Mouse (Mus musculus) lung, postnatal 10 days (tissue): ENCODE data around the gene Adgra1.

Experiments
- DNase-seq: peaks from one replicate; pipeline ENCODE4 v3.0.0; 2021

The Adgra1 gene

DNA sequence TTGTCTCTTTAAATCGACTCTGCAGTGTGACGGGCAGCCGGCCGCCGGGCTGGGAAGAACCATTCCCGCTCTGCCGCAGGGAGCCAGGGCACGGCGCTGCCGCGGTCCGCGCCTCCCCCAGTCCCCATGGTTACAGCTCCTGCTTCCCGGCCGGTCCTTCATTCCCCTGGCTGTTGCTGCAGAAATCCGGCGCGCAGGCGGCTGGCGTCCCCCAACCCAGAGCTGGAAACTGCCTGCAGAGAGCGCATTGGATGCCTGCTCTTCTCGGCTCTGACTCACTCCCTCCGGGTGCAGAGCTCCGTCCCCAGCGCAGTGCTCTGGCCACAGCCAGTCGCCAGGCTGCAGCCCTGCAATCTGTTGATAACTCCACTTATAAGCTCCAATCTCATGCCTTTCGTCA lies at the start of gene Adgra1:
Gene Adgra1, plus strand, starts transcription at position 139 of the 400 bp plus-strand sequence.
- peak; percentile 51 for DNase-seq

DNA sequence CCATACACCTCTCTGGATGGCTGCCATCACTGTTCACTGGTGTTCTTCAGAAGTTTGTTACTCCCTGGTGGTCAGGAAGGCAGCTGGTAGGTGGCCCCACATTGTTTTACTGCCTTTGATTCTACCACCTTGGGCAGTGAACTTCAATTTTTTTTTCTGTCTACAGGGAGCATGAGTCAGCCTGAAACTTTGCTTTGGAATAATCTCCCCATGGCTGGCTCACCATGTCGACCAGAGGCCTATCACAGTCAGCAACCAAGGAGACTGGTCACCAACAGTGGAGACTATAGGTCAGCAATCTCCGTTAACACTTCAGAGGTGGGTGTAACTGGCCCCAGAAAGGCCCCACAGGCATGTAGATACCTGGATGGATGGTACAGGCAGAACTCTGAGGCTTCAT lies 46.6 kb upstream of the Adgra1 start:
- no peak for DNase-seq

DNA sequence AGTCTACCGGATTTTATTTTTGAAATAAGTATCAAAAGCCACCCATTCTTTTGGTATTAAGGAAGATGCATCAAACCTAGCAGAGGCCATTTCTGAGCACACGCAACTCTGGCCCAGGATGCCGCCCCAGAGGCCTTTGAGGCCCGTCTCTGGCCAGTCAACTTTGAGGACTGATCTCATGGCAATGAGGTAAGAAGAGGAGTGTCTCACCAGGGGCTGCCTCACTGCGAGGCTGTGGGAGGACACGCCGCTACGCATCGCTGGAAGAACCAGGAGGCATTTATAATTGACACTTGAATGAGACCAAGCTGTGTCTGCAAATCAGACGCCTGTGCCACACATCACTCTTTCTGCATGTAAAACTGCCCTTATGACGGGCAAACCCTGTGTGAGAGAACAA lies 45.0 kb upstream of the Adgra1 start:
- no peak for DNase-seq

DNA sequence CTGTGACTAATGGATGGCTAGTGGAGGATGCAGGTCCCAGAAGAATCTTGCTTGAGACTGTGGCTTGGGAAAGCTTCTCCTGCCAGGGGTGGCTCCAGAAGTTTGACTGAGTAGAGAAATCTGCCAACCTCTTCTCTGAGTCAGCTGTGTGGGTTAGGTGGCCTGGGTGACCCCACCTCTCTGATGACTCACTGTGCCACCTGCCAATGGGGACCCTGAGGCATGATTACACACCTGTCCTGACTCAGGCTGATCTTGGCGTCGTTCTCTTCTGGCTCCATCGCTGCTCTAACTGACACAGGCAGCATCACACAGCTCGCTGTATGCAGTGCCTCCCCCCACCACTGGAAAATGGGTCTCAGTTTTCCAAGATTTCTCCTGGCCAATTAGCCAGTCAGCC lies 44.3 kb upstream of the Adgra1 start:
- DNase-seq, result no peak

DNA sequence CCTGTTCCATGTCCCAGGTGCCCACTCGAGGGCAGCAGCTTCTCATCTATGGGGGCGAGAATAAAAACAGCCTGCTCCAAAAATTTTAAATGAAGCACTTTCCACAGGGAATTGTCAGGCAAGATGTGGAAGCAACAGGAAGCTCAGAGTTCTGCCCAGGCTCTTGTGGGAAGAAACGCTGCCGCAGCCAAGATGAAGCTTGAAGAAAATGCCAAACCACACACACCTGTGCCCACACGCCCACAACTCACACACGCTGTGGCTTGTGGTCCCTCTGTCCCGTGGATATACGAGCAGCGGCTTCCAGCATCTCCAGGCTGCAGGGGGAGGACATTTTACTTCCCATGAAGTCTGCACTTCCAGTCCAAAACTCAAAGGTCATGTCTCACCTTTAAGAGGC lies 42.4 kb upstream of the Adgra1 start:
- DNase-seq, result no peak

DNA sequence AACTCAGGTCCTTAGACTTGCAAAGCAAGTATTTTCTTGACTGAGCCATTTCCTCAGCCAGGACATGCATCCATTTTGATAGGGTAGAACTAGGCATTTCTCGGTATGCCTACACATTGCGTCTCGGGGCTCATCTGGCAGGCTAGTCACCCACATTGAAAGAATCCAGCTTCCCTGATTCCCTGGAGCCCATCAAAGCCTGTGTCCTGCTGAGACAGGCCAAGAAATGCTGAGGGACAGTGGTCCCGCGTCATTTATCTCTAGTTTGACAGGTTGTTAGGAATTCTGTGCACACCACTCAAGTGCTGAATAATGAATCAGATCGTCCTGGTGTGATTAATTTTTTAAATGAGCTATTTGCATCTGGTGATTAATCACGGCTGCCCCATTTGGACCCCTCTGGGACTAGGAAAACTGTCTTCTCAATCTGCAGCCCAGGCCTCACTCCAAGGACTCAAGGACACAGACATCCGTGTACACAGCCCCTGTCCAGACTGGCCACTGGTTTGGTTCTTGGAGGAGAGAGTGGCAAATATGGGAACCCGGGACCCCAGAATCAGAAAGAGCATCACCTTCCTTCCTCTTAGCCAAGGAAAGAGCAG lies 38.9 kb upstream of the Adgra1 start:
- no peak for DNase-seq

DNA sequence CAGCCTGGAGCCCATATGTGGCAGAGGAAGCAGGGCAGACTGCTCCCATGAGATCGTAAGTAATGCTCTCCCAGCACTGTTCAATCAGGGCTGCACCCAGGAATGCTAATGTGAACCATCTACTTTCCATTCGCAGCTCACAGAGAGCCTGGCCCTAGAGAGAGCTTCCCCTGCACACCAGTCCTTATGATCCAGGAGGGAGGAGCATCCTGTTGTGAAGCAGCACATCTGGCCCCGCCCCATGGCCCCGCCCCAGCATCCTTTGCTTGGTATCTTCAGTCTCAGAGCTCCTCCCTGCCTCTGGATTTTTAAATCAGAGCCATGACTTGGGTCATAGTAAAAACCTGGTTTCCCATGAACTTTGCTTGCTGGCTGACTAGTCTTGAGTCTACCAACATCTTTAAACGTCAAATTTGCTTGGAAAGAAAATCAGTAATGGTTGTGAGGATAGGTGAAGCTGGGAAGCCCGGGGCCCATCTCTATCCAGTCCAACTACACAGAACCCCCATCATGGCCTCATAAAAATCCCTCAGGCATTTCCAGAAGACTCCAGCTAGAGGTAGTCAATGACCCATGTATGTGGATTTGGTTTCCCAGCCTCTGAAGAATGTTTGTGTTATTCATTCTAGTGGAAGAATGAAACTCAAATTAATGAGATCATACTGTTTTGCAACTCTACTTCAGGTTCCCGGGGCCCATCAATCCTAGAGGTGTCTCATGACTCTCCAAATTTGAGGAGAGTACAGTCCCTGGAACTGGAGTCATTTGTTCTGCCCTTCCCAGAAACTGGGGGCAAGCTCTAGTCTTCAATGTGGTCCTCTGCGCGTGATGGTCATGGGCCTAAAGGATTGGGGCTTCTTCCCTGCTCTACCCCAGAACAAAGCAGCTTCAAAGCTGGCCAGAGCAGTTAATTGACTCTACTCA lies 36.5 kb upstream of the Adgra1 start:
- no peak for DNase-seq

DNA sequence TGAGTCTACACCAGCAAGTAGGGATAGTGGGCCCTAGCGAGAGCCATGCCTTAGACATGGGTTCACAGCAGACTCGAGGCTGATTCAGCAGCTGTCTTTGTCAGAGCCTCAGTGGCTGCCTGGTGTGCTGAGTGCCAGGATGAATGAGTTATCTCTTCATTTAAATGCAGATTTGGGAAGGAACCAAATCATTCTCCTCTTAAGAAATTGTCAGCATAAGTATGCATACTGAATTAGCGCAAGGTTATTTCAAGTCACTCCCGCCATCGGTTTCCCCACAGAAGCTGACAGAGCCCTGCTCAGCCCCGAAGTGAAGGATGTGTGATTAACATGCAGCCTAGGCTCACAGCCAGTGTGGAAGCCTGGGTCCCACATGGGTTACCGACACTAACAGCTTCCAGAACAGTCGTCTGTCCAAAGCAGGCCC lies 27.8 kb upstream of the Adgra1 start:
- DNase-seq, result no peak

DNA sequence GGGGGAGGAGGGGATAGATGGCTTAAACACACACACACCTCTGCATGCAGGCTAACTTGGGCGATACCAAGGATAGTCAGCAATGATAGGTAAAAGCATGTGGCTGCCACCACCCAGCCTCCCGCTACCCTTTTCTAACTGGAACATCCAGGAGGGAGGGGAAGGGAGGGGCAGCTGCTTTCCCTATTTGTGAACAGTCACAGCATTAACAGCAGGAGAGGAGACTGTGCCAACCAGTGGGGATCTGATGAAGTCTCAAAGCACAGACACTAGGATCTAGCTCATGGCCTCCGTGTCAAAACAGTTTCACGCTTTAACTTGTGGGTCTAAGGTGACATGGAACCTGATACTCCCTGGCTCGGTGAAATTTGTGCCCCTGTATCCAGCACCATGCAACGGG lies 23.9 kb upstream of the Adgra1 start:
- no peak for DNase-seq

DNA sequence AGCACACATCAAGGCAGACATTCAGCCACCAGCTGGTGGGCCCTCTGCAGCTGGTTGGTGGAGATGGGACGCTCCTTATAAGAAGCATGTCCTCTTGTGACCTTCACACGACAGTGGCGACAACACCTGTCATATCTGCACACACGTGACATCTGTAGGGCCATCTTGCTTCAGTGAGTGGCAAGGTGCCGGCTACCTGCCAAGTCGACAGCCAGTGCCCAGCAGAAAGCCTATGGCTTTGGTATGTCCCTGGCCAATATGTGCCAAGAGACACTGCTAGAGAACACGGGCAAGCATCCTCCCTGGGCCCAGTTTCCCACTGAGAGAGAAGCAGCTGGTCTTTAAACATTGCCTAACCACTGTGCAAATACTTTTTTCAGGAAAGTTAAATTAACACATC lies 22.3 kb upstream of the Adgra1 start:
- DNase-seq, result no peak

DNA sequence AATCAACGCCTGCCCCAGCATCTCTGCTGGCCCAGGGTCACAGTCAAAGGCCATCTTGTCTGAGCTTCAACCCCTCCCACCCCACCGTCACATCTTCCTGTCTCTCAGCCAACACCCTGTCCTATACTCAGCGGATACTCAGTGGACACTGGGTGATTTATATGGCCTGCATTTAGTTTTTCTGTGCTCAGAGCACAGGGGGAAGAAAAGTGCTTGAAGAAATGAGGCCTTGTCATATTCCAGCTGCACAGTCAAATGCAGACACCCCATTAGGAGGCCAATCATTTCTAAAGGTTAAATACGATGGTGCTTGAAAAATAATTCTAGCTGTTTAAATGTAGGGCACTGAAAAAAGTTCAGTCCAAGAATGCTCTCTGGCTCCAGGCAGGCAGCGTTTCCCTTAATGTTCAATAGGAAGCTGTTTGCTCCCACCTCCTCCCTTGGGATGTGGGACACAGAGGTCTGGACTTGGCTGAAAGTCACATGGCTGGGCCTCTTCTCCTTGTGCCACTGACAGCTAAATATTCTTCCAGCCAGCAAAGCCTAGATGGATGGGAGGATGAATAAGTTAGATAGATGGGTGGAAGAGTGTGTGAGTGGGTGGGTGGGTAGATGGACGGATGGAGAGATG lies 20.3 kb upstream of the Adgra1 start:
- DNase-seq, result peak; percentile 46

DNA sequence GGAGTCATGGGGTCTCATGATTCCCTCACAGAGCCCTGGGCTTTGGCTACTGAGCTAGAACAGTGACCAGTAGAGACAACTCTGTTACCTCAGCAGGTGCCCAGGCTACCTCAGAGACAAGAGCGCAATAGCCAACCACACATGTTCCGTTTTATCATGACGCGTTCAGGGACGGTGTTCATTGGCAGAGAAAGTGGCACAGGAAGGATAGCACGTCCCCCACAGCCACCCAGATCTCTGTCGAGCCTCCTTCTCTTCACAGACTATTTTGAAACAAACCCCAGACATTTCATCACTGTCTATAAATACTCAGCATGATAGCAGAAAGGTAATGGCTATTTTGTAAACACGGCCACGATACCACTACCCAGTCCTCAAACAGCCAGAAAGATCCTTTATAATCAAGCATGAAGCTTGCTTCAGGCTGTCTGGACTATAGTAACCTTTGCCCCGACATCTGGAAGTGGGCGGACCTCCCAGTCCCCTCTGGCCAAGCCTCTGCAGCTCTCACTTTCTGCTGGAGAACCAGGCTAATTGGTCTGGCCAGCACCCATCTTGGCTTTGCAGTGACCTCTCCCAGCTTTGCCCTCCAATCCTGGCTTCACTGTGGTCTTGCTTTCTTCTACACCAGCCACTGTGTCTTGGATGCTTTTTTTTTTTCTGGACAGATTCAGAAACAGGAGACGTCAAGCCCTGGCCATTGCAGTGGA lies 11.5 kb upstream of the Adgra1 start:
- peak; percentile 11 for DNase-seq

DNA sequence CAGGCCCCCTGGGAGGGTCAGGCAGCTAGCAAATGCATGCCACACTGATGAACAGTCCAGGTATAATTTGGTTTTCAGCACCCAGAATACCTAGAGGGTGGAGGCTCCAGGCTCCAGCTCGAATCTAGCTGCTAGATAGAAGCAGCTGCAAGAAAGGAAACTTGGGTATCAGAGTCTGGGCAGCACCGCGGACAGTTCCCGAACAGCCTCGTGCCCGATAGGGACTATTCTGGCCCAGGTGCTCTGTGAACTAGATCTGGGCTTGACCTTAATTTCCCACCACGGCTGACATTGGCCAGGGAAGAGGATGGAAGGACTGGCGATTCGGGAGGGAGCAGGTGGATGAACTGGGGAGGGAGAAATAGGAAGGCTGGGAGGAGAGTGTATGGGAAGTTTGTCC lies 6.3 kb upstream of the Adgra1 start:
- DNase-seq, result peak; percentile 19

DNA sequence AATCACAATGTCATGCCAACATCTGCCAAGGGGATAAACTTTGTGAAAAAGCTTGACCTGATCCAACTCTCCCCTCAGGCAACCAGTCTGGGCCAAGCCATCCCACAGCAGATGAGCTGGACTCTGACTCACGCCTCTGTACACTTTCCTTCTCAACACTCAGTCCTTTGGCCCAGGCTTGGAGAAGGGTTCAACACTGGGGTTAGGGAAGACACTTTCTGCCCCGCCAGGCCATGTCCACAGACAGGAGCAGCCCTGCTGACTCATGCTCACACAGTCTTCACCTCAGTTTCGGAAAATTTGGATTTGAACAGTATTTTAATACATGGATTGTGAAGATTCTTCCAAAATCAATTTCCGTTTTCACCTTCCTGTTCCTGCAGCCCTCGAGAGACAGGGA lies 442 bp upstream of the Adgra1 start:
- DNase-seq, result no peak

DNA sequence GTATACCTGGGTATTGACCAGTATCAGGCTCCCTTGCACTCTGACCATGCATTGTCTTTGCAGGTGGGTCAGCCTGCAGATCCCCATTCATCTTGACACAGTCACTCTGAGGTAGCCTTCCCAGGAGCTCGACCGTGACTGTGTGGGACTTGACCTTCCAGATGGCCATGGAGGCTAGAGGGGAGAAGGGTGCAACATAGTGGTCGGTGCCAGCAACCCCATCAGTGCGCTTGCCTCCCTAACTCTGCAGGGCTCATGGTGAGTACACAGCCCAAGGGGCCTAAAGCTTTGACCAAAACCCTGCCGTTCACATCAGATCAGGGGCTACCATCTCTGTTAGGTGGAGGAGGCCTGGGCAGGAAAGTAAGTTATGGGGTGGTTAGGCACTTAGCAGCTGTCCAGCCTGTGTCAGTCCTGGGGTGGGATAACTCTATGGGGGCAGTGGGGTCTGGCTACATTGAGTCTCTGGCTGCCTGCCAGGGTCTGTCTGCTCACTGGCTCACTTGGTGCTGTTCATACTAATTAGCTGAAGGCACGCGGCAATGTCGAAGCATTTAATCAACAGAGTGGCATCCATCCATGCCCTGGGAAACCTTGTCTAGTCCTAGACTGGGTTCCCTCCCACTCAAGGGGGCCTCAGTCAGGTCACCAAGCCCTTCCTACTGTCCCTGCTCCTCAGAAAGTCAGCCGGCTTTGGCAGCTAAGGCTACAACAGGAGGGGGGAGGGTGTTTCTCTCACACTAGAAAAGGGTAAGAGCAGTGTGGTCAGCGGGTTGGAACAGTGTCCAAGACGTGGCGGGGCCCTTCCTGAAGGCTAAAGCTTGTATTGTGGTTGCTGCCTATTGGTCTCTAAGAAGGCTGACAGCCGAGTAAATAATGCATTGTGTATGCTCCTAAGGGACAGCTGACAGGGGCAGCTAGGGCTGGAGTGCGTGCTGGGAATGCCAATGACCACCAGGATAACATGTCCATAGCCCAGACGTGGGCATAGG lies 1.5 kb downstream of the Adgra1 start:
- DNase-seq, result no peak

DNA sequence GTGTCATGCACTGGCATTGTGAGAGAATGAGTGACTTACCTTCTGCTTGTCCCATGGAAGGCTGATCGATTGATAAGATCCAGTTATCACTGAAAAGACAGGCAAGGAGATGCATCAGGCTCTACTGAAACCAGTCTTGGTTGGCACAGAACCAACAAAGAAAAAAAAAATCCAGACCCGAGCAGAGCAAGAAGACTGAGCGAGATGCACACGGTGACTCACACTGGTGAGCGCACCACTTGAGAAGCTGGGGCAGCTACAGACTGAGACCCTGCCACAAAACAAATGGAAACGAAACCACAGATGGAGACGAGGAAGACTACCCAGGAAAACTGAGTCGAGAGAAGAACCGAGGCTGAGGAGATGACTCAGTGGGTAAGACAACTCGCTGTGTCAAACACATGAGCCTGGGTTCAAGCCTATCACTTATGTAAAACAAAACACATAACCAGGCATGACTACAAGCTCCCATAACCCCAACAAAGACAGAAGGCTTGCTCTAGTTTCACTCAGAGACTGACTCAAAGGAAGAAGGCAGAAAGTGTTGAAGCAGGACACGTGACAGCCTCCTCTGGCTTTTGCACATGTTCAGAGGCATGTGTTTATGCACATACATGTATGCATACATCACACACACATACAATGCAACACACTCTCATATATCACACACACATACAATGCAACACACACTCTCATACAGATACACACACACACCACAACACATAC lies 6.6 kb downstream of the Adgra1 start:
- DNase-seq, result no peak

DNA sequence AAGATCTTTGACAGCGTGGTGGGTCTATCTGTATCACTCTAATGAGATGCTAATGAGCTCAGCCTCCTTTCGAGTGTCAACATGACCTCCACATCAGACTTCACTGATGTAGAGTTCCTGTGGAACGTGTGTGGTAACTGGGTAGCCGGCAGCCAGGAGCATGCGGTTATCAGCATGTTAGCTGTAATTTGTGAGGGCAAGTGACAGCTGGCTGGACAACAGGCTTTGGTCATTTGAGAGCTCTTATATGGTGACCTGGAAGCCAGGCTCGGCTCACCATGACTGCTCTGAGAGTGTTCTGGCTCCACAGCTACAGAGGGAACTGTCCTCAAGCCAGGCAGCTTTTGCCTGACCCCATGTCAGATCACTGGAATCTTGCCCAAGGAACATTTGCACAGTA lies 8.4 kb downstream of the Adgra1 start:
- DNase-seq, result peak; percentile 8

DNA sequence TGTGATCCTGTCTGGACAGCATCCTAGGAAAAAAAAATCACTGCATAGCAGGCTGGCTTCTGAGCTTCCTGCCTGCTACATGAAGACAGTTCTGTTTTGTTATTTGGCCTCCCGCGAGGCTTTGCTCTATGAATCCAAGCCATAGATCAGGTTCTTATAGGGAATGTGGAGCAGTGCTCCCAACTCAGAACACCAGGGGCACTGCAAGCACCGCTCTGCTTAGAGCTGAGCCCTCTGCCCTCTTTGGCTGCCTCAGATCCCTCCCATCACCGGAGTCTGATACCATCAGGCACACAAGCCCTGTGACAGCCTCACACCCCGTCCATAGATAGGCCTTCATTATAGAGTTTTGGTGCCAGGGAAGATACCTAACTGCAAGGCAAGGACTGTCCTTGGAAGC lies 9.2 kb downstream of the Adgra1 start:
- no peak for DNase-seq

DNA sequence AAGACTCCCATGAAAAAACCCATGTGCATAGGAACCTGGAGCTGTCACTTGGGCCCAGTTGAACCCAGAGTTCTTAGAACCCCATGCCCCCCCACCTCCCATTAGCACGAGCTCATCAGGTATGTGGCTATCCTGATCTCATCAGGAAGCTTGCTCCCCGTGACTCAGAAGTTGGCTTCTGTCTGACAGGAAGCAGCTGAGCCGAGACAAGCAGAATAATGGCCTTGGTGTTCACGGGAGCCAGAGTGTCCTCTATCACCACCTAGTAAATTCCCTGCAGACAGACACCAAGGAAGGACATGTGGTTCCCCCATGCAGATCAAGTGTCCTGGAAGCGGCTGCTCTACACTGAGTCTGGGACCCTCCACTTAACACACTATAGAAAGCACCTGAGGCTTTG lies 9.8 kb downstream of the Adgra1 start:
- no peak for DNase-seq

DNA sequence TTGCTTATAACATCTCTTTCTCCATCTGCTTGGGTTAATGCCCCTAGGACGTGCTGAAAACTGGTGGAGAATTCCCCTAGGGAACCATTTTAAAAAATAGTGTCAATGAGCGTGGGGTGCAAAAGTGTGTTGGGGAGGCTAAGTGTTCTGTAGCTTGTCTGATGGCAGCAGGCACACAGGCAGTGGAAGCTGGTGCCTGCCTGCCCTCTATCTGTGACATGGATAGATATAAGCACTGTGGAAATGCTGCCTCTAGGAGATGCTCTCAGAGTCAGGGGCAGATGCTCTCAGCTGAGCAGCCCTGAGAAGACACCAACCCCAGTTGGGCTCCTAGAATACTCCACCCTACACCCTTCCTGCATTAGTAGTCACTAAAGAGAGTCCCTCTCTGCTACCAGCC lies 11.1 kb downstream of the Adgra1 start:
- no peak for DNase-seq

DNA sequence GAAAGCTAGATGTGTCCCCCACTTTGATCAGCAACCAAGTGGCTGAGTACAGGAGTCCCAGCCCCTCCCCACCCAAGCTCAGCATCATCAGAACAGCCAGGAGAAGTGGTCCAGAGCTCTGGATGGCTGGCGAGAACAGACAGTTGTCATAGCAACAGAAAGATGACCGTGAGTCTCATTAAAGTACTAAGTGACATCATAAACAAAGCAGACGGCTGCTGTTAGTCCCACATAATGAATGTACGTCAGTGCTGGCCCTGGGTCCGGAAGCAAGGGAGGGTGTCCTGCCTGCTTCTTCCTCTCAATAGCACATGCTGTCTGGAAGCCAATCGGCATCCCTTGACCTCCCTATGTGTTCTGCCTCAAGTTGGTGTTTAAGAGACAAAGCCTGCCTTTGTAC lies 16.2 kb downstream of the Adgra1 start:
- DNase-seq, result no peak
